ENCODE assay signal across 7 mouse cellular contexts in the genomic region with DNA sequence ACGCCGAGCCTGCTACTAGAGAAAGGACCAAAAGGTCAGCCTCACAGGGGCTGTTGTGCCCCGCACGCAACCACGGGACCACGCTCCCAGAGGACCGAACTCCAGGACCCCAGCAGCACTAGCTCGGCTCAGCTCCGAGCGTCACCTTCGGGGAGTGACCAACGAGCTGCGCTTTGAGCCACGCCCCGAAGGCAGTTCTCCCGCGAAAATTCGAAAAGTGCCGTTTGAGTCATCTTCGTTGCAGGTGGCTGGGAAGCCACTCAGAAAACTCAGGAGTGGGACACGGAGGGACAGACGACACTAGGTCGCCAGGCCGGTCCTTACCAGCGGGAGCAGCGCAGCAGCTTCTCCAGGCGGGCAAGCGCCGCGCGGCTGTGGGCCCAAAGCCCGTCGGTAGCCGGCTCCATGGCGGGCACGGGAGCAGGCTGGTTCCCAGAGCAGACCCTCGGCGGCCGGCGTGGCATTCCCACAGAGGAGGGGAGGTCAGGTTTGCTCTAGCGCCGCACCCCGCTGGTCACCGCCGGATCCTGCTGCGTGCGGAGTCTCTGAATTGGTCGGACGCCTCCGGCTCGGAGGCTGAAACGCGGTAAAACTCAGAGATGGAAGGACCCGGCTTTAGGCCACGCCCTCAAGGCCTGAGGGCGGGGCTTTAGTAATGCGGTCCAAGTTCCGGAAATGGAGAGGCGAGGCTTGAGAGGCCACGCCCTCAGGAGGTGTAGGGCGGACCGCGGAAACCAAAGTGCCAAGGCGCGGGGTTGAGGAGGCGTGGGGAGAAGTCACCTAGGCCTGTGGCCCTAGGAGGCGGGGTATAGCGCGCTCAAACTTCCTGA. TPM values are rescaled to one million over a fixed set of nuclear protein-coding genes. Genes with fewer than 3 reads are reported as not detected.
DNase-seq lines count a peak whose midpoint lies in the region; ATAC-seq lines count a peak whose summit lies in the region.

A gene (minus strand): TSS at position 803 of the 830 bp plus-strand sequence.

- H3K9ac ChIP-seq in intestine, embryonic 15.5 days, result peak within 1 kb of the TSS; percentile 65

- H3K4me3 ChIP-seq in intestine, embryonic 15.5 days (replicated peaks), result peak within 1 kb of the TSS; percentile 87
- peak within 1 kb of the TSS; percentile 87 for H3K4me3 ChIP-seq in midbrain, embryonic 10.5 days

- H3K4me1 ChIP-seq in intestine, embryonic 15.5 days (replicated peaks), result no peaks in the 10 kb centered on the region; the same call in 1 of the 2 replicates
- peaks cover 23% of the 10 kb centered on the region for H3K4me1 ChIP-seq in midbrain, embryonic 10.5 days

- DNase-seq in adrenal gland, adult 2 months, result peak; percentile 98
- peak; percentile 96 for DNase-seq in embryo, embryonic 11.5 days (ENCODE audit: low read depth, low spot score)
- peak; percentile 84 to 89 for DNase-seq in gastrocnemius, postnatal 36 days
- DNase-seq in left cerebral cortex, postnatal 25 days (ENCODE audit: low spot score in 2 of 2), result peak; percentile 66 to 72
- DNase-seq in midbrain, embryonic 10.5 days (ENCODE audit: low spot score), result peak; percentile 93
- DNase-seq in right cerebral cortex, postnatal 4 days, result peak; percentile 72

- no peaks in the 10 kb centered on the region for H3K9me3 ChIP-seq in intestine, embryonic 15.5 days
- no peaks in the 10 kb centered on the region for H3K9me3 ChIP-seq in midbrain, embryonic 10.5 days (replicated peaks)

- WGBS in intestine, embryonic 15.5 days, result under 1% methylated on average over 69 of the region's 69 CpGs
- WGBS in midbrain, embryonic 10.5 days, result under 1% methylated on average over 69 of the region's 69 CpGs

- peak; percentile 98 for ATAC-seq in intestine, embryonic 15.5 days

- H3K27me3 ChIP-seq in intestine, embryonic 15.5 days (replicated peaks), result no peaks in the 10 kb centered on the region
- H3K27me3 ChIP-seq in midbrain, embryonic 10.5 days (ENCODE audit: low read depth, poor library complexity, severe bottlenecking), result no peaks in the 10 kb centered on the region

- no peaks in the 10 kb centered on the region for H3K36me3 ChIP-seq in intestine, embryonic 15.5 days
- H3K36me3 ChIP-seq in midbrain, embryonic 10.5 days, result no peaks in the 10 kb centered on the region

- H3K27ac ChIP-seq in intestine, embryonic 15.5 days, result peak within 1 kb of the TSS; percentile 80
- H3K27ac ChIP-seq in midbrain, embryonic 10.5 days (replicated peaks), result peak within 1 kb of the TSS; percentile 94

- intact Hi-C loops in gastrocnemius, postnatal 36 days (cut with DNase I), result no loop called here
- intact Hi-C loops in left cerebral cortex, postnatal 25 days (cut with DNase I), result no loop called here

- peak within 1 kb of the TSS; percentile 67 for H3K4me2 ChIP-seq in intestine, embryonic 15.5 days (replicated peaks)

RNA-seq across cellular contexts. Expression of the gene that starts here (rescaled TPM):
- under 1 TPM; 0.59 to 0.98 TPM for total RNA-seq in adrenal gland, adult 2 months (2021)
- polyA plus RNA-seq in adrenal gland, adult 2 months (2012; rRNA removed), result 0.32 and 0.42 TPM in 2 replicates
- total RNA-seq in gastrocnemius, postnatal 36 days (2021), result under 1 TPM; 0.20 to 0.23 TPM
- 1.5 and 1.8 TPM in 2 replicates for polyA plus RNA-seq in intestine, embryonic 15.5 days (2015; fragmentation: Nextera tagmentation; extraction: Ambion mirVana)
- under 1 TPM; 0.46 TPM for total RNA-seq in left cerebral cortex, postnatal 25 days (2021)
- 2.2 and 3.4 TPM in 2 replicates for polyA plus RNA-seq in midbrain, embryonic 10.5 days (2016; fragmentation: Nextera tagmentation; extraction: Ambion mirVana)

Comparison
In these comparisons a context has a peak if more than half of its experiments do, and no peak if none do; other contexts are left out.
1. Peak in every context shown above with its lines: DNase-seq, ATAC-seq, H3K4me3 ChIP-seq and H3K27ac ChIP-seq.
2. Peak in DNase-seq in adrenal gland, adult 2 months; RNA of the gene not detected or under 1 TPM.
3. Peak in DNase-seq in gastrocnemius, postnatal 36 days; RNA of the gene not detected or under 1 TPM.
4. Peak in DNase-seq in left cerebral cortex, postnatal 25 days; RNA of the gene not detected or under 1 TPM.